Mouse (Mus musculus) myocyte (in vitro differentiated cells): ENCODE results near the gene Lamb3.

Source experiments
- CEBPB ChIP-seq: IDR thresholded peaks from 2 replicates; pipeline ENCODE4 v1.6.1; 2011; ENCODE audit warnings: mild to moderate bottlenecking, moderate library complexity; ENCODE audit not compliant: poor library complexity, insufficient read depth, severe bottlenecking
- MAX ChIP-seq: IDR thresholded peaks from one replicate; pipeline ENCODE4 v1.6.1; 2011; ENCODE audit warnings: low read depth, mild to moderate bottlenecking, control low read depth
- MYOD1 ChIP-seq, 3 experiments: IDR thresholded peaks; one replicate each; pipeline ENCODE4 v1.6.1; 2011; ENCODE audit warnings: control low read depth in 2 of 3, low read depth in 2 of 3, mild to moderate bottlenecking in 2 of 3, moderate library complexity in 1 of 3; ENCODE audit not compliant: insufficient read length in 2 of 3, control insufficient read depth in 1 of 3
- POLR2A ChIP-seq: IDR thresholded peaks from one replicate; pipeline ENCODE4 v1.6.1; 2011; ENCODE audit warnings: low read depth, mild to moderate bottlenecking, control low read depth, moderate library complexity; ENCODE audit not compliant: insufficient read length
- SRF ChIP-seq: IDR thresholded peaks from one replicate; pipeline ENCODE4 v1.6.1; 2011; ENCODE audit warnings: low read depth; ENCODE audit not compliant: control insufficient read depth, insufficient read length

GRCm38 (mm10) chr1:193309785-193310518 lies 102.5 kb downstream of the Lamb3 start:
- TF ChIP-seq MYOD1 (IDR thresholded peaks at IDR 0.05; ENCODE audit: control insufficient read depth in 1 of 3, insufficient read length in 2 of 3, low read depth in 2 of 3) = no peak
- no peak for TF ChIP-seq POLR2A
- no peak for TF ChIP-seq CEBPB
- no peak for TF ChIP-seq MAX
- no peak for TF ChIP-seq SRF
